Mouse (Mus musculus): ENCODE data around the gene Fars2. TPM values are rescaled to one million over a fixed set of nuclear protein-coding genes. Genes with fewer than 3 reads are reported as not detected.
"Not testable (repeated sequence)": the region's sequence is repeated elsewhere in the genome, so short reads cannot be mapped to it uniquely, and the experiment has no call there.

Gene Fars2
- total RNA-seq, 2 experiments from 2014 or later = 35.2 to 64.2 TPM

DNA sequence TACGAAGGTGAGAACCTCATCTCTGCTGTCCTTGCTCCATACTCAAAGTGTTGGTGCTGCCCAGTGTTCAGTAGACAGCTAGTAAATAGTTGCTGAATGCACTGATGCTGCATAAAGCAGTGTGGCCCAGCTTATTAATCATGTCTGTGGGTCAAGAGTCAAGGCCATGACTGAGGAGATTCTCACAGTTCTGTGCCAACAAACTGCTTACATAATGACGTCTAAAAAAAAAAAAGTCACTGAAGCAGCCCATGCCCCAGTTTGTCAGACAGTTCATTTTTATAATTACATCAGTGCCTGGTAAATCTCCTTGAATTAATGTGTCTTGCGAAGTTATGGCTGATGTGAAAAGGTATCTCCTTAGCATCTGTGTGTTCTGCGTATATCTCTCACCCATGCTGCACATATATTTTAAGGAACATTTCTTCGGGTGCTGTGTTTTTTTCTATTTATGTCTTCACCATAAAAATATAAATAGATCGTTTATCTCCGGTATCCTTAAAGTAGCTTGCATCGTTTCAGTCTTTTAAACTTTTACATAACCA lies 314.8 kb downstream of the Fars2 start:
- ATAC-seq (replicated peaks; ENCODE audit: poor library complexity, severe bottlenecking) = no peak

DNA sequence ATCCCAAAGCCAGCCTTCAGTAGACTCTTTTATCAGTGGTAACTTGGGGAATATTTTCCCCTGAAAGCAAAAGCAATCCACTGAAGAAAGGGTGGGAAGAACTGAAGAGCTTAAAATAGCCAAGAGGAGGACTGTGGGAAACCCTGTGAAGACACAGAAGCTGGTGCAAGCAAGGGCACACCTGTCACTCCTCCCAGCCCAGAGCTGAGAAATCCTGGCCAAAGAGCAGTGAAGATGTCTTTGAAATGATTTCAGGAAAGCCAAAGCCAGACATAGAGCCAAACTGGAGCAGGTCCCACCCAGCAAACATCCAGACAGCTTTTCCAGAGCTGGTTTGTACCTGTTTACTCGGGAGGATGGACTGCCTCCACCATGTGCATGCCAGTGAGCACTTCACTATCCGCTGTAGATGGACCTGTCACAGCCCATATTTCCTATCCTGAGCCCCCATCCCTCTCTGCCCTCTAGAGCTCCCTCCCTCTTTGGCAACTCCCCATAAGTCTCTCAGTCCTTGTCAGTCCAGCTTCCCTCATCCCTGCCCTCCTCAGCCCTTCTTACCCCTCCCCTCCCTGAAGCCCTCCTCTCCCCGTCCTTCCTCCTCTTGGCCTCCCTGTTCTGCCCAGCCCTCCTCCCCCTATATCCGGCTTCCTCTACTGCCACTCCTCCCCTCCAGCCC lies 327.7 kb downstream of the Fars2 start:
- ATAC-seq (replicated peaks; ENCODE audit: poor library complexity, severe bottlenecking) = no peak

DNA sequence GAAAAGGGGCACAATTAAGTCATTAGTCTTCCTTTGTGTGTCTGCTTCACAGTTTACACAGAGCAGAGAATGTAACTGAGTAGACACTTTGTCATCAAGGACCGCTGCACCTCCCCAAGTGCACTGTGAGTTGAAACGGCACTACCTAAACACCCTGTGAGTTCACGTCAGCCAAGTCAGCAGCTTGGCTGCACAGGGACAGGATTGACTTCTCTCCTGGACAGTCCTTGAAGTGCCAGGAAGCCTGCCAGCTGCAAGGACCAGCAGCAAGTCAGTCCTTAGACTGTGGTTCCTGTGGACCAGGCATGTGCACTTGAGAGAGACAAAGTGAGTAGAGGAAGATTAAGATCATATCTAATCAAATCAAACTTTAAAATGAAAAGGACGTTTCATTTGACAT lies 330.7 kb downstream of the Fars2 start:
- ATAC-seq (replicated peaks; ENCODE audit: poor library complexity, severe bottlenecking) = no peak

DNA sequence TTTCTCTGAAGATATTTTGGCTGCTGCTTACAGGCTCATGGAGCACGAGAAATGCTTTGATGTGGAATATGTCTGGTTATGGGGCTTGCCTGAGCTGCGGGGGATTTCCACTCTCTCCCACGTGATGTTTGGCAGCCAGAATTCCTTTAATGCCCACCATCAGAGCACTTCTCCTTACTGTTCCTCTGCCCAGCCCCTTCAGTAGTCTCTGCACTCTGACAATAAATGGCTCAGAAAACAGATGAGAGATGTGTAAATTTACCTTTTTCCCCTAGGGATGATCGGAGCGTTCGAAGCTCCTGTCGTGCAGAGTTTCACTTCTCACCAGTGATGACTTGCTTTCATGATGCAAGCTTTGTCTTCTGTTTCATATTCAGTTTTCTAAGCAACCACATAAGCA lies 331.4 kb downstream of the Fars2 start:
- no peak for ATAC-seq (replicated peaks; ENCODE audit: poor library complexity, severe bottlenecking)

DNA sequence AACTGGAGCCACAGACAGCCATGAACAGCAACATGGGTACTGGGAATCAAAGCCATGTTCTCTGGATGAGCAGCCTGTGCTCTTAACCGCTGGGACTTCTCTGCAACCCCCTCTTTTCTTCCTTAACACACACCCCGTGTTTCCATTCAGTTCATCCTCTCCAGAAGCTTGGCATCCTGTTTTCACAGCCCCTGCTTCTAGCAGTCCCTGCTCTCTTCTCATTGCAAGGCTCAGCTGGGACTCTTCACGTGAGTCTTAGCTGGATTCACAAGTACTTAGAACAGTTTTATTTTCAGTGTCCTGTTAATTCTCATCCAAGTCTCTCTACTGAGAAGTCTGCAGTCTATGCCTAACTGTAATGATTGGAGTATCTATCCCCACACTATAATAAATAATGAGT lies 334.2 kb downstream of the Fars2 start:
- ATAC-seq (replicated peaks; ENCODE audit: poor library complexity, severe bottlenecking) = no peak

DNA sequence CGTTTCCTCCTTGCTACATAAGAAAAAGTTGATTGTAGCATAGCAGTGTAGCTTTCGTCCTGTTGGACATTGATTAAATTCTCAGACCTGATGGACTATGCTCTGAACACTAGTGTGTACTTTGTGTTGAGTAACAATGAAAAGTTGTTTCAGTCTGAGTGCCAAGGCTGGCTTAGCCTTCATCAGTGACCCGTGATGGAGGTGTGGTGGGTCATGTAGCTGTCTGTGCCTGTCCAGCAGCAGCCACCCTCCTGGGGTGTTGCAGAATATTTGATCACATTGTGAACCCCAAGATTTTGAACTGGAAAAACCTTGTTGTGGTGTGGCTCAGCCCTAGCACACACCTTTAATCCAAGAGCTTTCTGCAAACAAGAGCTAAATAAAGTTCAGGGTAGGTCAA lies 343.3 kb downstream of the Fars2 start:
- no peak for ATAC-seq (replicated peaks; ENCODE audit: poor library complexity, severe bottlenecking)

DNA sequence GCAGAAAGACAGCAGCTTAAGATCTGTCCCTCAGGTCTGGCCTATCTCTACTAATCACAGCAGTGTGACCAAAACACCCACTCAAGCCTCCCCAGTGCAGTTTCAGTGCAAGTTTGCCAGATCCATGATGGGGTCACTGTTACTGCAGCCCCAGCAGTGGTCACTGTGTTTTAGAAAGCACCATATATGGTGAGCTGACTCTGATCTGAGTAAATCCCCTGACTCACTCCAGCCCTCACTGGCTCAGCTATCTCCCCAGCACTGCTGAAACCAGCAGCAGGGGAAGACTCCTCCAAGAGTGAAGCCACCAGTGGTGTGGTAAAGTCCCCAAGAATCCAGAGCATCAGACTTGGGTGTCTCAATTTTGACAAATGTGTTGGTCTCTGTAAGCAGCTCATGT lies 346.5 kb downstream of the Fars2 start:
- no peak for ATAC-seq (replicated peaks; ENCODE audit: poor library complexity, severe bottlenecking)

DNA sequence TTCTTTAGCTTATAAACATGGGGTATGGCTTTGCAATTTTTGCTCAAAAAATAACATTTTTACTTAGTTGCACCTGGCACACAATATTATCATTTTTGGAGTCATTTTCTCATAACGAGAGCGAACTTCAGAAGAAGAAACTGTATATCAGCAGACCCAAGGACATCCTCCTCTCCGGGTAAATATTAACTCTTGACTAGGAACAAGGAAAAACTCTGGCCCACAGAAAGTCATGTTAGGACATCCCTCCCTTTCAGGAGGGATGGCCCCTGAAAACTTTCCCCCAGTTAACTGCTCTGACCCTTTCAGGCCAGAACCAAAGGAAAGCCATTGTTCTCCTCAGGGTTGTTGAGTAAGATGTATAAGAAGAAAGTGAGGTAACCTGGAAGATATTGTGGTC lies 348.9 kb downstream of the Fars2 start:
- ATAC-seq (replicated peaks; ENCODE audit: poor library complexity, severe bottlenecking) = not testable (repeated sequence)

DNA sequence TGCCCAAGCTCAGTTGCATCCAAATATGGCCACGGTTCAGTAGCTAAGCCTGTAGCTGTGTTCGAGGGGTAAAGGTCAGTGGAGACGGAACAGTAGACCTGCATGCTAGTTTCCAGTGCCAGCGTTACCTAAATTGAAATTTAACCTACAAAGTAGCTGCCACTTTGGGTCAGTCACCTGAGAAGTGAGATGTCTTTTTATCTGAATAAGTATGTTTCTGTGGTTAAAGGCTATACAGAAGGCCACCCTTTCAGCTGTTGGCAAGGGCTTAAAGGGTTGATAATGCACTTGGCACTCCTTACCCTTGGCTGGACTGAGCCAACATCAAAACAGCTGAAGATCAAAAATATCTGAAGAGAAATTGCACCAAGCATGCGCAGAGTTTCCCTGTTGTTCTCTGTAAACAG lies 349.3 kb downstream of the Fars2 start:
- no peak for ATAC-seq (replicated peaks; ENCODE audit: poor library complexity, severe bottlenecking)

DNA sequence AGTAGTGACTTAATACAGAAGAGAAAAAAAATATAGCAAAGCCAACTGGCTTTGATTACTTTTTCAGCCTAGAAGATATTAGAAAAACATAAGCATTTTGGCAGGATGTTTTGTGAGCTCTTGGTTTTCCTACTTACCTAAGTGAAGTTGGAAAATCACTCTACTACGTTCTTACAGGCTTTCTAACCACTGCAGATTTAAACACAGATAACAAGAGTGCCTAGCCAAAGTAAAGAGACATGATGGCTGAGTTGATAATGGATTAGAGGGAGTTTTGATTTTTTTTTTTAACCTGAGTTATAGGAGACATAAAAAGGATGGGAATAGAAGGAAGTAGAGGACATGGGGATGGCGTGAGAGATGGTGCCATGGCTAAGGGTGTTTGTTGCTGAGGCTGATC lies 350.6 kb downstream of the Fars2 start:
- no peak for ATAC-seq (replicated peaks; ENCODE audit: poor library complexity, severe bottlenecking)

DNA sequence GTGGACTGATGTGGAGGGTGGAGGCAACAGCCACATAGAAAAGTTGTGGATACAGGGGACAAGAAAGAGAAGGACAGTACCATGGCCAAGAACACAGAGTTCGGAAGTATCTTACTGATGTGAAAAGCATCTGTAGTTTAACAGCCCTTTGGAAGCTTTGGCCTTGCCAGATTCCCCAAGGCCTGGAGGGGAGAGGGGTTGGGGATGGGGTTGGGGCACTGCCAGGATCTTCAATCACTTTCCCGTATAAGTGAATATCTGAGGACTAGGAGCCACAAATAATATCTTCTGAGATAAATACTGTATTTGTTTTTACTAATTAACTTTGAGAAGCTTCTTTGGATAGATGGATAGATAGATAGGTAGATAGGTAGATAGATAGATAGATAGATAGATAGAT lies 351.8 kb downstream of the Fars2 start:
- ATAC-seq (replicated peaks; ENCODE audit: poor library complexity, severe bottlenecking) = no peak

DNA sequence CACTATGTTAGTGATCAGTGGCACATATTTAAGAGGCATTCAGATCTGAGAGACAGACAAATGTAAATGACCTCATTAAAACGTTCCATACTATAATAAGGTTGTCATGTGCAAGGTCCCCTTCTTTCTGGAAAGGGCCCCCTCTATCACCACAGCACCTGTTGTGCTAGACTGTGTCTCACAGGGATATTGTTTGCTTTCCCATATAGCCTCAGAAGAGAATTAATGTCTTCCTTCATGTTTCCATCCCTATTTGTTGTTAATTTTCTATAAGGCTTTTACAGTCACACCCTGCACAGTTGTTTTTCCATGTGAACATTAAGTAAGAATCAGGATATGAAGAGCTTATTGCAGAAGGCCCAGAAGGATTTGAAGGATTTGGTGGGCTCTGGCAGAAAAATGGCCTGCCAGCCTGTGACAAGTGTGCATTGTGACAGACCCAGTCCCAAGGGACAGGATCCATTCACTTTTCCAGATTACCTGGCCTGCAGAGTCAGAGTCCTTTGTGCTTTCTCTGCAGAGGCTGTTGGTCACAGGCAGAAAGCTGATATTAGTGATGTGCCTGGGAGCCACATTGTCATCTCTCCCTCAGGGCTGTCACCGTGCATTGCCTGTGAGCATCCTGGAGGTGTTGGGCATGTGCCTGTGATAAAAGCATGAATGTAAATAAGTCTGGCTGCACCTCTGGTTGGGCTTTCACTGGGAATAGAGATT lies 352.4 kb downstream of the Fars2 start:
- no peak for ATAC-seq (replicated peaks; ENCODE audit: poor library complexity, severe bottlenecking)

DNA sequence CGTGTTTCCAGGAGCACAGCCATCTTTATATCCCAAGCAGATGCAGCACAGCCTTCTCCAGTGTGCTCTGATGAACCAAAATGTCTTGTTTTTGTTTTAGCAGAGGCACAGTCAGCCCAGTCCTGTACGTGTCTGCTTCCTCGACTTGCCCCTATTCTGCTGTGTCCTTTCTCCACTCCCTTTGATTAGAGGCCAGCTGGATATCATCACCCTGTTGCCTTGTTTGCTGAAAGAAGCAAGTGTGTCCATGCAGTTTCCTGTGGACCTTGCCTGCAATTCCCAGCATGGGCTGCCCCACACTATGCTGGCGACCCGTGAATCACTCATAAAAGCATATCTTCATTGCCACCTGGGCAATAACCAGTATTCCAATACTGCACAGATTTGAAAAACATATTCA lies 360.4 kb downstream of the Fars2 start:
- no peak for ATAC-seq (replicated peaks; ENCODE audit: poor library complexity, severe bottlenecking)

DNA sequence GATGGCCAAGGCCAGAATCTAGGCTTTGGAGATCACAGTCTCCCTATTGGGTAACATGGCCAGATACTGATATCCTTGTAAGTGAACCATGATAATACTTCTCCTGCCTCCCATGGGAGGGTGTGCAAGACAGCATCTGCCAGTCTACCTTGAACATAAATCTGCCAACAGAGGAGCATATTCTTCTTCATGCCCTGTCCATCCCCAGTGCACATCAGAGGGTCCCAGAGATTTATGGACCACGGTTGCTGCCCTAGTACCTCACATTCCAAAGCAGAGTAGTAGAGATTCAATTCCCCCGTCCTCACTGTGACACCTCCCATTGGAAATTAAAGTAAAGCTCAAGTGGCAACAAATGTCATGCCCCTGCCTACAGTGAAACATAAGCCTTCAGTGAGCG lies 361.0 kb downstream of the Fars2 start:
- no peak for ATAC-seq (replicated peaks; ENCODE audit: poor library complexity, severe bottlenecking)

DNA sequence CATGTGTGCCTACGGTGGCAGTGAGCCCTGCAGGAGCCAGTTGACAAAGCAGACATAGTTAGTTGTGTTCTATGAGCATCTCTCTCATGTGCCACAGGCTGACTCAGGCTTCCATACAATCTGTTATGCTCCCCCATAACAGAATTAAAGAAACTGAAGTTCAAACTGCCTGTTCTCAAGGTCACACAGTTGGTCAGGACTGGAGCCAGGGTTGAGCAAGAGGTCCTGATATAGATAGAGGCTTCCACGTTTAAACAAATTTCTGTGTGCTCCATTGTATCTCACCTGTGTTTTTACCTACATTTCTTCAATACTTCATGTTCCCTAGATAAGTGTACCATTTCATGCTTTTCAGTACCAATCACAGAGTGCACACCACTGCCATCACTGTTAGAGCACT lies 362.9 kb downstream of the Fars2 start:
- no peak for ATAC-seq (replicated peaks; ENCODE audit: poor library complexity, severe bottlenecking)

DNA sequence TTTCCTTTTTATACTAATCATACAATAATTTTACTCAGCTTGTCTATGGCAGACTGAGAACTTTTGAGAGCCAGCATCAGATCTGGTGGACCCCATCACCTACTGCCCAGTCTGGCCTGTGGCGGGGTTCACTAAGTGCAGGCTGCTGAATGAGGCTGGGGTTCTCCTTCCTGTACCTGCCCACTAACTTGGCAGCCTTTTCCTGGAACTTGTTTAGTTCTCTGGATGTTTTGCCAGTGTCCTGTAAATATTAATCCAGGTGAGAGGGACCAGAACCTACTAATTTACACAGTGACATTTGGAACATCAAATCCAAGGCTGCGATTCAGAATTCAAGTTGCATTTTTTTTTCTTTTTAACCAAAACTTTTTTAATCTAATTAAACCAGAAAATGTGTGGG lies 367.2 kb downstream of the Fars2 start:
- ATAC-seq (replicated peaks; ENCODE audit: poor library complexity, severe bottlenecking) = no peak

DNA sequence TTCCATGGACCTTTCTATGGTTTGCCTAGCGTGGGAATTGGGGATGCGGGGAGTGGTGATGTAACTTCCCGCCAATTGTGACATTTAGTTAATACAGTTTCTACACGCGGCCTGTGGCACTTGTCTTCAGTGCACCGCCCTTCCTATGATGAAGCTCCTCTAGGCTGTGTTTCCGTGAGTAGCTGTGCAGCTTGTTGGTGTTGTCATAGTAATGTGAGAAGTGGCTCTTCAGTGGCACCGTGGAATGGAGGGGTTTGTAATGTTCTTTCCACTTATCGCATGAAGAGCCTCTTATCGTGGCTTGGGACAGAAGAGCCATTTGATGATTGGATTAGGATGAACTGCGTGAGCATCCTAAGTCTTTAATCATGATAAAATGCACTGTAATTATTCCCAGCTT lies 369.5 kb downstream of the Fars2 start:
- no peak for ATAC-seq (replicated peaks; ENCODE audit: poor library complexity, severe bottlenecking)

DNA sequence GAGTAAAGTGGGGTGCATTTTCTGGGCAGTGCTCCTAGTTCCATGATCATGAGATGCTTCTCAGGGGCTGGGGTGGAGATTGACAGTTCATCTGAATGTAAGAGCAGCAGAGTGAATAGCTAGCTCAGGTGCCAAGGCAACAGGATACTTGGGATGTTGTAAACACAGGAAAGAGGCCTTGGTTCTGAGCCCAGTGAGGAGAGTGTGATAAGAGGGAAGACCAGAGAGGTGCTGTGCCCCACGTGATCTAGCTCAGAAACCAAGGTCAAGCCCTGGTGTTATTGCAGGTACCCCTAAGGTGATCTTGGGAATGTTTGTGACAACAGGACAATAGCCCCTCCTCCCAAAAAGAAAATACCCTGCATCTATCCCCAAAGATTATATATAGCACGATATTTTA lies 372.2 kb downstream of the Fars2 start:
- no peak for ATAC-seq (replicated peaks; ENCODE audit: poor library complexity, severe bottlenecking)

DNA sequence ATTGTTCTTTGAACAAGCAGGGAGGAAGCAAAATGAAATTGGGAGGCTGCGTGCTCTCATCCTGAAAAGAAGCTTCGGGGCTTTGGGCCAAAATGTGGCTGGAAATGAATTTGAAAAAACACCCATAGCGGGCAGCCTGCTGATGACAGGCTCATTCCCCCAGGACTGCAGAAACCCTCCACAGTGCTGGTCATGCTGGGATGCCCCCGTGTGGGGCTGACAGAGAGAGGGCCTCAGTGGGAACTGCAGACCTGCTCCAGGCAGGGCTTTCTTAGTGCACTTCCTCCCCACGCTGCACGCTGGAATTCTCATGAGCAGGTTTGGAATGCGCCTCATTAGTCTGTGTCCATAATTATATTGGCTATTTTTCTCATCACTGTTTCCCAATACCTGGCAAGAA lies 373.4 kb downstream of the Fars2 start:
- no peak for ATAC-seq (replicated peaks; ENCODE audit: poor library complexity, severe bottlenecking)

DNA sequence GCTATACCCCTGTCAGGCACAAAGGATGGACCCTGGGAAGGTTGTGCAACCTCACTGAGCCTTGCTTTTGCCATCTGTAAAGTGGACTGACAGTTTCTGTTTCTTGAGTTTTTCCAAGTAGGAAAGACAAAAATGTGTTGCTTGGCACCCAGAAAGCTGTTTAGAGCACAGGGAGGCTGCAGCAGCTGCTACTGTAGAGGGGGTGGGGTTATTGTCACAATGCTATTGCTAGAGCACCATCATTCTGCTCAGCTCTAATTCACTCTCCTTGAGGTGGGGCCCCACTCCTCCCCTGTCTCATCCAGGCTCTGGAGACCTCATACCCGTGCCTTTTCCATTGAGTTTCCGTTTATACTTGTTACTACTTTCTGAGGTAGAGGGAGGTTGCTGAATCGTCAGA lies 375.2 kb downstream of the Fars2 start:
- ATAC-seq (replicated peaks; ENCODE audit: poor library complexity, severe bottlenecking) = no peak

DNA sequence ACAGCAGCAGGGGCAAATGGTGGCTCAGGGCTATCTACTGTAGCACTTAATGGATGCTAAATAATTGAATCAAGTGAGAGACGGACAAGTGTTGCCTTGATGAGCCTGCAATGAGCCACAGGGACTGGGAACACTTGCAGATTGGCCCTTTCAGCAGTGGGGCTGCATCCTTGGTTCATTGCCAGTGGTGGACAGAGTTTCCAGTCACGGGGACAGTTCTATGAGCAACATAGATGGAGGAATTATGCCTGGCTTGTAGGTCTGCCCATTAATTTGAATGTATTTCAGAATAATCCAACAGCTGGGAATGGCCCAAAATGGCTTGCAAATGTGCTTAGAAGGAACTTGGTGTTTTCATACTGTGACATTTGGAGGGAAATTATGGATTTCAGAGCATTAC lies 376.1 kb downstream of the Fars2 start:
- no peak for ATAC-seq (replicated peaks; ENCODE audit: poor library complexity, severe bottlenecking)

DNA sequence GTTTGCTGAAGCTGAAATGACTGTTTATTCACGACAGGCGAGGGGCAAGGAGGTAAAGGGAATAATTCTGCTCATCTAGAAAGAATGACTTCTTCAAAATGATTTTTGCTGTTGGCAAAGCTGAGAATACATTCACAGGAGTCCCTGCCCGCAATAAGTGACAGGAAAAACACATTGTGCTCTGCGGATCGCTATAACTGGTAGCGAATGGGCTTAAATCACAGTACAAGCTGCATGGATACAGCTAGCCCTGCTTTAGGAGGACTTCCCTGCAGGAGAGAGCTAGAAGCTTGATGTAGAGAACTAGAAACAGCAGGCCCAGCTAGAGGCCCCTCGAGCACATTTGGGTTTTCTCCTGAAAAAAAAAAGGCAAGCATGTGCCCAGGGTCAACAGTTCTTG lies 376.6 kb downstream of the Fars2 start:
- no peak for ATAC-seq (replicated peaks; ENCODE audit: poor library complexity, severe bottlenecking)

All from granulocyte monocyte progenitor cell, adult 5-6 weeks (primary cell).